Mouse (Mus musculus) embryo, embryonic 9.5 days (tissue): Measurements from ENCODE around the gene Kantr.

ENCODE experiments used
- DNase-seq: peaks from one replicate; pipeline ENCODE4 v3.0.0-alpha.2; 2017; ENCODE audit errors: extremely low spot score

Gene Kantr

DNA sequence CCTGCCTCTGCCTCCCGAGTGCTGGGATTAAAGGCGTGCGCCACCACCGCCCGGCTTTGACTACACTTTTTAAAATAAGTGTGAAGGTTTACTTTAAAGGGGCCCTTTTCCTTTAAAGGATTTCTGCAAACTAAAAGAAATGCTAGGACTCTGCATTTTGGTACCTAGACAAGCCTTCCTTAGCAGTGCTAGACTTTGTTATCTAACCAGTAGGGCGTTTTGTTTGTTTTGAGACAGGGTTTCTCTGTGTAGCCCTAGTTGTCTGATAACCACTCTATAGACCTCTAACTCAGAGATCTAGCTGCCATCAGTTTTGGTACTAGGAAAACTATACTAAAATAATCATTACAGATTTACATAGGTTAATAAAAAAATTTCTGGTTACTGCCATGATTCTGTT lies 47.9 kb downstream of the Kantr start:
- no peak for DNase-seq

DNA sequence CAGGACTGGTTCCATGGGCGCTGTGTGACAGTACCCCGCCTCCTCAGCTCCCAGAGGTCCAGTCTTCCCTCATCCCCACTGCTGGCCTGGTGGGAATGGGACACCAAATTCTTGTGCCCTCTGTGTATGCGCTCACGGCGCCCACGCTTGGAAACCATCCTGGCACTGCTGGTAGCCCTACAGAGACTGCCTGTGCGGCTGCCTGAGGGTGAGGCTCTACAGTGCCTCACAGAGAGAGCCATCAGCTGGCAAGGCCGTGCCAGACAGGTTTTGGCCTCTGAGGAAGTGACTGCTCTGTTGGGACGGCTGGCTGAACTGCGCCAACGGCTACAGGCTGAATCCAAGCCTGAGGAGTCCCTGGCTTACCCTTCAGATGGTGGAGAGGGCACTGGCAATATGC lies 56.1 kb downstream of the Kantr start:
- DNase-seq, result no peak
